Mouse (Mus musculus): ENCODE measurements around the gene Hist1h4b. TPM values are rescaled to one million over a fixed set of nuclear protein-coding genes. Genes with fewer than 3 reads are reported as not detected.

Hist1h4b gene
- polyA plus RNA-seq, 2 experiments = 4.4 to 26.6 TPM

- 71% methylated on average over 5 of the region's 5 CpGs for WGBS
- Histone ChIP-seq H3K27ac (replicated peaks; ENCODE audit: low read depth, low read length) (no peak overlapping the region), H3K4me3 (replicated peaks; ENCODE audit: low read length) (no peak overlapping the region), H3K27me3 (ENCODE audit: control insufficient read depth, insufficient read depth, low read length) (no peaks in the 10 kb centered on the region), H3K36me3 (ENCODE audit: control insufficient read depth, insufficient read depth, low read length) (no peaks in the 10 kb centered on the region), H3K4me1 (ENCODE audit: control insufficient read depth, insufficient read depth, low read length) (peaks cover 9% of the 10 kb centered on the region), H3K9me3 (ENCODE audit: control insufficient read depth, low read length) (no peaks in the 10 kb centered on the region), H3K4me2 (replicated peaks; ENCODE audit: low read depth, low read length, severe bottlenecking) (no peak overlapping the region), H3K9ac (ENCODE audit: low read depth, low read length, severe bottlenecking) (no peak overlapping the region)
- no peak for DNase-seq (ENCODE audit: low spot score)
- no peak for ATAC-seq (ENCODE audit: low FRiP score, low read depth)
- no peak for TF ChIP-seq POLR2A (IDR thresholded peaks at IDR 0.05; ENCODE audit: borderline replicate concordance, extremely low read depth, insufficient read depth, insufficient read length)
Measured at GRCm38 (mm10) chr13:23737091-23737490, 19.7 kb upstream of the Hist1h4b start.

- H3K4me2 ChIP-seq (replicated peaks; ENCODE audit: low read depth, low read length, severe bottlenecking) = peak overlapping the region; percentile 73
- peak overlapping the region; percentile 92 for H3K27ac ChIP-seq (replicated peaks; ENCODE audit: low read depth, low read length)
- H3K9me3 ChIP-seq (ENCODE audit: control insufficient read depth, low read length) = no peaks in the 10 kb centered on the region
- WGBS = 16% methylated on average over 4 of the region's 4 CpGs
- no peaks in the 10 kb centered on the region for H3K27me3 ChIP-seq (ENCODE audit: control insufficient read depth, insufficient read depth, low read length)
- peaks cover 9% of the 10 kb centered on the region for H3K4me1 ChIP-seq (ENCODE audit: control insufficient read depth, insufficient read depth, low read length)
- H3K9ac ChIP-seq (ENCODE audit: low read depth, low read length, severe bottlenecking) = peak overlapping the region; percentile 81
- no peak for DNase-seq (ENCODE audit: low spot score)
- ATAC-seq (ENCODE audit: low FRiP score, low read depth) = no peak
- H3K4me3 ChIP-seq (replicated peaks; ENCODE audit: low read length) = peak overlapping the region; percentile 44
- TF ChIP-seq POLR2A (IDR thresholded peaks at IDR 0.05; ENCODE audit: borderline replicate concordance, extremely low read depth, insufficient read depth, insufficient read length) = no peak
- no peaks in the 10 kb centered on the region for H3K36me3 ChIP-seq (ENCODE audit: control insufficient read depth, insufficient read depth, low read length)
Measured at GRCm38 (mm10) chr13:23738041-23738440, 18.8 kb upstream of the Hist1h4b start.

- Histone ChIP-seq H3K4me1 (ENCODE audit: control insufficient read depth, insufficient read depth, low read length) (peaks cover 9% of the 10 kb centered on the region), H3K4me3 (replicated peaks; ENCODE audit: low read length) (peak within 1 kb of the TSS; percentile 44), H3K27ac (replicated peaks; ENCODE audit: low read depth, low read length) (peak within 1 kb of the TSS; percentile 92), H3K36me3 (ENCODE audit: control insufficient read depth, insufficient read depth, low read length) (no peaks in the 10 kb centered on the region), H3K4me2 (replicated peaks; ENCODE audit: low read depth, low read length, severe bottlenecking) (peak within 1 kb of the TSS; percentile 73), H3K9ac (ENCODE audit: low read depth, low read length, severe bottlenecking) (peak within 1 kb of the TSS; percentile 81), H3K9me3 (ENCODE audit: control insufficient read depth, low read length) (no peaks in the 10 kb centered on the region), H3K27me3 (ENCODE audit: control insufficient read depth, insufficient read depth, low read length) (no peaks in the 10 kb centered on the region)
- DNase-seq (ENCODE audit: low spot score) (peak; percentile 98), ATAC-seq (ENCODE audit: low FRiP score, low read depth) (peak; percentile 90)
- peak; percentile 97 for TF ChIP-seq POLR2A (IDR thresholded peaks at IDR 0.05; ENCODE audit: borderline replicate concordance, extremely low read depth, insufficient read depth, insufficient read length)
- 0% methylated on average over 27 of the region's 38 CpGs for WGBS
Measured at GRCm38 (mm10) chr13:23738677-23739068, 18.1 kb upstream of the Hist1h4b start, which contains the start of gene Hist1h1c. TSS of gene Hist1h1c (plus strand) at chr13:23738808.

- Histone ChIP-seq H3K9ac (ENCODE audit: low read depth, low read length, severe bottlenecking) (peak overlapping the region; percentile 81), H3K4me1 (ENCODE audit: control insufficient read depth, insufficient read depth, low read length) (peaks cover 9% of the 10 kb centered on the region), H3K36me3 (ENCODE audit: control insufficient read depth, insufficient read depth, low read length) (no peaks in the 10 kb centered on the region), H3K27ac (replicated peaks; ENCODE audit: low read depth, low read length) (peak overlapping the region; percentile 92), H3K27me3 (ENCODE audit: control insufficient read depth, insufficient read depth, low read length) (no peaks in the 10 kb centered on the region), H3K4me2 (replicated peaks; ENCODE audit: low read depth, low read length, severe bottlenecking) (peak overlapping the region; percentile 73), H3K4me3 (replicated peaks; ENCODE audit: low read length) (peak overlapping the region; percentile 44), H3K9me3 (ENCODE audit: control insufficient read depth, low read length) (no peaks in the 10 kb centered on the region)
- peak; percentile 97 for DNase-seq (ENCODE audit: low spot score)
- peak; percentile 71; the same call in 1 of the 2 replicates for TF ChIP-seq POLR2A (IDR thresholded peaks at IDR 0.05; ENCODE audit: borderline replicate concordance, extremely low read depth, insufficient read depth, insufficient read length)
- under 1% methylated on average over 39 of the region's 39 CpGs for WGBS
- ATAC-seq (ENCODE audit: low FRiP score, low read depth) = peak; percentile 90
Measured at GRCm38 (mm10) chr13:23739069-23739921, 17.5 kb upstream of the Hist1h4b start.

GRCm38 (mm10) chr13:23739922-23740252 is 16.9 kb upstream of the Hist1h4b start:
- peak overlapping the region; percentile 44 for H3K4me3 ChIP-seq (replicated peaks; ENCODE audit: low read length)
- no peak for TF ChIP-seq POLR2A (IDR thresholded peaks at IDR 0.05; ENCODE audit: borderline replicate concordance, extremely low read depth, insufficient read depth, insufficient read length)
- H3K27me3 ChIP-seq (ENCODE audit: control insufficient read depth, insufficient read depth, low read length) = no peaks in the 10 kb centered on the region
- peaks cover 11% of the 10 kb centered on the region for H3K4me1 ChIP-seq (ENCODE audit: control insufficient read depth, insufficient read depth, low read length)
- no peaks in the 10 kb centered on the region for H3K36me3 ChIP-seq (ENCODE audit: control insufficient read depth, insufficient read depth, low read length)
- peak overlapping the region; percentile 92 for H3K27ac ChIP-seq (replicated peaks; ENCODE audit: low read depth, low read length)
- under 1% methylated on average over 14 of the region's 14 CpGs for WGBS
- ATAC-seq (ENCODE audit: low FRiP score, low read depth) (peak; percentile 24), DNase-seq (ENCODE audit: low spot score) (no peak)
- H3K9ac ChIP-seq (ENCODE audit: low read depth, low read length, severe bottlenecking) = peak overlapping the region; percentile 81
- peak overlapping the region; percentile 73 for H3K4me2 ChIP-seq (replicated peaks; ENCODE audit: low read depth, low read length, severe bottlenecking)
- H3K9me3 ChIP-seq (ENCODE audit: control insufficient read depth, low read length) = no peaks in the 10 kb centered on the region
